Mouse (Mus musculus) neural tube, postnatal 0 days (tissue): ENCODE data around the gene Arl13b. TPM values are rescaled to one million over a fixed set of nuclear protein-coding genes. Genes with fewer than 3 reads are reported as not detected.

Experiments
- microRNA-seq: library from miRNA; unstranded; fragments of <30 nt; microRNA quantifications from one replicate; pipeline ENCODE4, GENCODE M21; 2016
- polyA plus RNA-seq: library from polyadenylated mRNA; unstranded; fragments of >200 nt; fragmentation: Nextera tagmentation; extraction: Ambion mirVana; gene quantifications from 2 replicates; pipeline ENCODE4 v1.2.1, GENCODE M21; 2015

Arl13b gene
- polyA plus RNA-seq, result 15.0 and 17.1 TPM in 2 replicates

GRCm38 (mm10) chr16:62846498-62847312 is at the start of gene Arl13b:
Gene Arl13b, minus strand, starts transcription at chr16:62847040.

GRCm38 (mm10) chr16:62854191-62855068 is 7.6 kb upstream of the Arl13b start, which contains the start of gene Pros1:
Gene Pros1, plus strand, starts transcription at chr16:62854307.

GRCm38 (mm10) chr16:62814491-62814890 is 32.3 kb downstream of the Arl13b start, which contains the start of gene Stx19:
Gene Stx19, plus strand, starts transcription at chr16:62814676.

GRCm38 (mm10) chr16:62786621-62787331 is 60.1 kb downstream of the Arl13b start, which contains the start of gene Nsun3:
Gene Nsun3, minus strand, starts transcription at chr16:62786818.

Small RNAs within 50 kb of the gene (microRNA-seq; reads per million reads assigned to microRNA genes)
- not detected for gene Gm25986

Other genes starting within 250 kb of the Arl13b start
- 7.0 and 7.7 TPM in 2 replicates for gene Nsun3, start 60.2 kb downstream of the Arl13b start, polyA plus RNA-seq
- gene Stx19, start 32.4 kb downstream of the Arl13b start, polyA plus RNA-seq, result 0.26 and 0.45 TPM in 2 replicates
- gene Pros1, start 7.3 kb upstream of the Arl13b start, polyA plus RNA-seq, result 16.6 and 19.4 TPM in 2 replicates